Mouse (Mus musculus) kidney, embryonic 15.5 days (tissue): ENCODE results near the gene Fam186b. TPM values are rescaled to one million over a fixed set of nuclear protein-coding genes. Genes with fewer than 3 reads are reported as not detected.

Experiments
- ATAC-seq: fragments of 200-750 bp; cut with Nextera tagmentation; replicated peaks from 2 replicates; pipeline ENCODE4 v1.8.0; 2017; ENCODE audit warnings: moderate TSS enrichment; ENCODE audit not compliant: low FRiP score
- H3K27ac ChIP-seq: fragments of 300-500 bp; sonication (generic); 2 replicates; pipeline ENCODE4 v1.5.1; 2015; ENCODE audit warnings: mild to moderate bottlenecking, inconsistent platforms
- H3K27me3 ChIP-seq: fragments of 300-500 bp; sonication (generic); 2 replicates; pipeline ENCODE4 v1.6.1; 2015; ENCODE audit warnings: inconsistent platforms
- H3K36me3 ChIP-seq: fragments of 300-500 bp; sonication (generic); 2 replicates; pipeline ENCODE4 v1.6.1; 2015; ENCODE audit warnings: inconsistent platforms
- H3K4me1 ChIP-seq: fragments of 300-500 bp; sonication (generic); 2 replicates; pipeline ENCODE4 v1.6.1; 2015; ENCODE audit warnings: inconsistent platforms
- H3K4me2 ChIP-seq: fragments of 300-500 bp; sonication (generic); 2 replicates; pipeline ENCODE4 v1.6.1; 2015; ENCODE audit warnings: moderate library complexity, mild to moderate bottlenecking, inconsistent platforms
- H3K4me3 ChIP-seq: fragments of 300-500 bp; sonication (generic); replicated peaks from 2 replicates; pipeline ENCODE4 v1.5.1; 2015; ENCODE audit warnings: mild to moderate bottlenecking, inconsistent platforms
- H3K9ac ChIP-seq: fragments of 300-500 bp; sonication (generic); 2 replicates; pipeline ENCODE4 v1.6.1; 2015; ENCODE audit warnings: mild to moderate bottlenecking, inconsistent platforms
- H3K9me3 ChIP-seq: fragments of 300-500 bp; sonication (generic); replicated peaks from 2 replicates; pipeline ENCODE4 v1.6.1; 2016; ENCODE audit warnings: inconsistent platforms
- WGBS: fragments of 180-500 bp; shearing (Covaris S2); methylation state at CpG from one replicate; pipeline ENCODE4 v1.1.7; 2015; ENCODE audit warnings: mixed read lengths; 5-methylcytosine and 5-hydroxymethylcytosine counted together
- polyA plus RNA-seq: library from polyadenylated mRNA; unstranded; fragments of >200 nt; fragmentation: Nextera tagmentation; extraction: Ambion mirVana; gene quantifications from 2 replicates; pipeline ENCODE4 v1.2.1, GENCODE M21; 2015

The Fam186b gene
- polyA plus RNA-seq, 1 experiment from 2014 or later, result 0.43 TPM

DNA sequence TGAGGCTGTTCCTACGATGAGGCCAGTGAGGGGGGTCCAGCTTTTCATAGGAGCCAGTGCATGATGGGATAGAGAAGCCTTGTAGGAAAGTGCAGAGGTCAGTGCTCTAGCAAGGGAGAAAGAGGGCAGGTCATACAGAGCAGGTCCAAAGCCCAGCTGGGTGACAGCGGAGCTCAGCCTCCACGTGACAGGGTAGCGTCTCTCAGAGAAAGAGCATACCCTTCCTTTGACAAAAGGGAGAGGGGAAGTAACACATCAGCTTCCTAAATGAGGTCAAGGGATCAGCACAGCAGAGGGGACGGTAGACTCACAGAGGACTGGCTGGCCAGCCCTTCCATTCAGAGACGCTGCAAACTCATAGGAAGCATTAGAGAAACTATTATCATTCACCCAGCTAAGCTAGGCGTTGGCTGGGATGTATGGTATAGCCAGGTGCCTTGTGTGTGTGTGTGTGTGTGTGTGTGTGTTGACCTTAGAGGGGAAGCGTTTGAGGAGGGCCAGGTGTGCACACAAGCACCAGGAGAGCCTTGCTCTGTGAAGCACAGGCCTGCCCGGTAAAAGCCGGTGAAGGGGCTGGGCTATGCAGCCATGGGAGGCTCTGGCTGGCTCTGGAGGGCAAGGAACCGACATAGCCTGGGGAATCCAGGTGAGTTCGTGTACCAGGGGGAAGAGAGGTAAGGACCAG is 61.2 kb downstream of the Fam186b start:
- H3K9ac ChIP-seq, result no peak overlapping the region
- no peak for ATAC-seq
- H3K4me2 ChIP-seq, result no peak overlapping the region
- H3K4me3 ChIP-seq, result no peak overlapping the region
- H3K9me3 ChIP-seq, result no peaks in the 10 kb centered on the region
- H3K27ac ChIP-seq, result no peak overlapping the region
- H3K27me3 ChIP-seq, result peaks cover 41% of the 10 kb centered on the region
- 56% methylated on average over 12 of the region's 12 CpGs for WGBS
- peaks cover 10% of the 10 kb centered on the region; the same call in 1 of the 2 replicates for H3K4me1 ChIP-seq
- no peaks in the 10 kb centered on the region for H3K36me3 ChIP-seq

GRCm38 (mm10) chr15:99233719-99234118 is 62.0 kb downstream of the Fam186b start:
- no peaks in the 10 kb centered on the region for H3K9me3 ChIP-seq
- no peak overlapping the region for H3K27ac ChIP-seq
- H3K4me2 ChIP-seq, result no peak overlapping the region
- 46% methylated on average over 17 of the region's 17 CpGs for WGBS
- H3K27me3 ChIP-seq, result peaks cover 48% of the 10 kb centered on the region
- H3K4me3 ChIP-seq, result no peak overlapping the region
- peaks cover 12% of the 10 kb centered on the region; the same call in 1 of the 2 replicates for H3K4me1 ChIP-seq
- H3K36me3 ChIP-seq, result no peaks in the 10 kb centered on the region
- no peak overlapping the region for H3K9ac ChIP-seq
- no peak for ATAC-seq

GRCm38 (mm10) chr15:99231998-99232397 is 63.7 kb downstream of the Fam186b start:
- H3K27ac ChIP-seq, result no peak overlapping the region
- no peak overlapping the region for H3K9ac ChIP-seq
- WGBS, result 78% methylated on average over 10 of the region's 10 CpGs
- no peaks in the 10 kb centered on the region for H3K9me3 ChIP-seq
- H3K27me3 ChIP-seq, result peaks cover 65% of the 10 kb centered on the region
- H3K4me3 ChIP-seq, result no peak overlapping the region
- no peak for ATAC-seq
- no peak overlapping the region for H3K4me2 ChIP-seq
- no peaks in the 10 kb centered on the region for H3K36me3 ChIP-seq
- peaks cover 9% of the 10 kb centered on the region; the same call in 1 of the 2 replicates for H3K4me1 ChIP-seq

GRCm38 (mm10) chr15:99226090-99226489 is 69.6 kb downstream of the Fam186b start:
- ATAC-seq, result no peak
- 22% methylated on average over 14 of the region's 14 CpGs for WGBS
- H3K4me2 ChIP-seq, result peak overlapping the region; percentile 81; the same call in 1 of the 2 replicates
- no peak overlapping the region for H3K9ac ChIP-seq
- 0 out of 2 replicates have a peak overlapping the region, but pooled peaks have one; percentile 48 for H3K4me3 ChIP-seq
- H3K9me3 ChIP-seq, result no peaks in the 10 kb centered on the region
- peaks cover 97% of the 10 kb centered on the region for H3K27me3 ChIP-seq
- H3K36me3 ChIP-seq, result no peaks in the 10 kb centered on the region
- peaks cover 49% of the 10 kb centered on the region for H3K4me1 ChIP-seq
- no peak overlapping the region for H3K27ac ChIP-seq

DNA sequence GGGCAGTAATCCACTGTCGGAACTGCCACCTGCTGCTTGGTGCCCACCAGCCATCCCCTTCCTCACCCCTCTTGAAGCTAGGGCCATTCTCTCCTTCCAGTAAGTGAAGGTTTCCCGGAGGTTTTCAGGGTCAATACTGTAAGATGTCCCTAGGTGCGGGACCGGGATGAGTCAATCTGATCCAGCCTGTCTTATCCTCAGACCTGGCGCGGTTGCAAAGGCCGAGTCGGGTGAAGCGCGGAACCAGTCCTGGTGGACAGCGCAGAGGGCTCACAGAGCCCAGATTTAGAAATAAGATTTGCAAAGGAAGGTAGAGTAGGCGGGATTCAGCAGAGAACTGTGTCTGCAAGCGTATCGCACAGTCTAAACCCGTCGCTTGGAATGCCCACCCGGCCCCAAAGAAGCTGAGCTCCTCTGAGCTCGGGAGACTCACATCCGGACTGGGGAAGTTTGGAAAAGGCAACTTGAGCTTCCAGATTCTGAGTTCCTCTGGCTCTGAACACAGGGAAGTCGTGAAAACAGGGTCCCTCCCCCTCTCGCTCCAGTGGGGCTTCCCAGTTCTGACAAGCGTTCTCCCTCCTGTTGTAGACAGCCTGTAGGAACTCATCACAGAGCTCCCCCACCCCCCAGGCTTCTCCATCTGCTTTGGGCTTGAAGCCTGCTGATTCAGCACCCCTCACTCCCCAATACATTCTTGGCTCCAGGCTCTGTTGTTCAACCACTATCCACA is 70.4 kb downstream of the Fam186b start:
- Histone ChIP-seq H3K4me3 (peak overlapping the region; percentile 48), H3K9ac (no peak overlapping the region), H3K4me1 (peaks cover 51% of the 10 kb centered on the region), H3K9me3 (no peaks in the 10 kb centered on the region), H3K27me3 (peaks cover 100% of the 10 kb centered on the region), H3K27ac (no peak overlapping the region), H3K36me3 (no peaks in the 10 kb centered on the region), H3K4me2 (peak overlapping the region; percentile 81)
- under 1% methylated on average over 22 of the region's 22 CpGs for whole genome bisulfite sequencing
- ATAC-seq, result 0 out of 2 replicates have a peak, but pooled peaks have one; percentile 20

GRCm38 (mm10) chr15:99224208-99224911 is 71.3 kb downstream of the Fam186b start, which contains the start of gene Kcnh3:
Gene Kcnh3 (plus strand): TSS chr15:99224861.
- no peaks in the 10 kb centered on the region for H3K9me3 ChIP-seq
- H3K27ac ChIP-seq, result no peak within 1 kb of the TSS
- peak within 1 kb of the TSS; percentile 81 for H3K4me2 ChIP-seq
- peaks cover 51% of the 10 kb centered on the region for H3K4me1 ChIP-seq
- WGBS, result 1% methylated on average over 52 of the region's 66 CpGs
- peaks cover 100% of the 10 kb centered on the region for H3K27me3 ChIP-seq
- peak within 1 kb of the TSS; percentile 48 for H3K4me3 ChIP-seq
- ATAC-seq, result peak; percentile 33
- no peaks in the 10 kb centered on the region for H3K36me3 ChIP-seq
- peak within 1 kb of the TSS; percentile 33; the same call in 1 of the 2 replicates for H3K9ac ChIP-seq

GRCm38 (mm10) chr15:99223585-99224207 is 72.0 kb downstream of the Fam186b start:
- H3K9ac ChIP-seq, result peak overlapping the region; percentile 33; the same call in 1 of the 2 replicates
- no peak; the same call in 1 of the 2 replicates for ATAC-seq

DNA sequence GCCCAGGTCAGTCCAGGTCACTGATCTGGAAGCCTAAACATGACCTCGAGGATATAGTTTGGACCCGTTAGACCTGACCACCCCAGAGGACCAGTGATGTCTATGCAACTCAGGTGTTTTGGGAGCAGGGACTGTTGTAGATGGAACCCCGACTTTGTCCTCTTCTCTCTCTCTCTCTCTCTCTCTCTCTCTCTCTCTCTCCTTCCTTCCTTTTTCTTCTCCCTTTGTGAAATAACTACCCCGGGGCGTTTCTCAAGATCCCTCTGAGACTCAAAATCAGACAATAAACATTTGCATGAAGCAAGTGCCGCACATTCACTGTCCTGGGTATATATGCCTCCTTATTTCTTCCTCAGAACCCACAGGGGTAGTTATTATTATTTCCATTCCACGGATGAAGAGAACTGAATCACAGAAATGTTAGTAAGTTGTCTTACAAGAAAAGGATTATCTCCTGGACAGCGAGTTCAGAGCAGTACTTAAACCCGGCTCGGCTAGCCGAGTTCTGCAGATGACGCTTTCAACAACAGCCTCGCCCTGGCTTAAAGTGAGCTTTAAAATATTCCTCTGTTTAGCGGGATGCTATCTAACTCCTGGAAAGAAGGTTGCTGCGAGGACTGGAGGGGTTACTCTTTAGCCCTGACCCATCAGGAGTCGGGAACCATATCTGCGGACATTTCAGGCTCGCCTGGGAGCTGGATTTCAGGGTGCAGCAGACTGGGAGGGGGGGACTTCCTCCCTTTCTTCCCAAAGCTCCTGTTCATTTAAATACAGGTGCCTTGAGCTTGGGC is 72.7 kb downstream of the Fam186b start:
- H3K9ac ChIP-seq, result no peak overlapping the region
- WGBS, result 5% methylated on average over 18 of the region's 18 CpGs
- peaks cover 49% of the 10 kb centered on the region for H3K4me1 ChIP-seq
- peak overlapping the region; percentile 48 for H3K4me3 ChIP-seq
- peaks cover 94% of the 10 kb centered on the region for H3K27me3 ChIP-seq
- no peaks in the 10 kb centered on the region for H3K9me3 ChIP-seq
- ATAC-seq, result no peak
- no peak overlapping the region for H3K27ac ChIP-seq
- no peaks in the 10 kb centered on the region for H3K36me3 ChIP-seq
- peak overlapping the region; percentile 81 for H3K4me2 ChIP-seq

More at GRCm38 (mm10) chr15:99223585-99224207, 72.0 kb downstream of the Fam186b start:
- Histone ChIP-seq H3K4me1 (peaks cover 49% of the 10 kb centered on the region), H3K9me3 (no peaks in the 10 kb centered on the region), H3K4me3 (peak overlapping the region; percentile 48), H3K27ac (no peak overlapping the region), H3K36me3 (no peaks in the 10 kb centered on the region), H3K27me3 (peaks cover 96% of the 10 kb centered on the region), H3K4me2 (peak overlapping the region; percentile 81)
- WGBS, result under 1% methylated on average over 46 of the region's 46 CpGs

GRCm38 (mm10) chr15:99221315-99221952 is 74.3 kb downstream of the Fam186b start:
- Histone ChIP-seq H3K4me2 (peak overlapping the region; percentile 15; the same call in 1 of the 2 replicates), H3K27me3 (peaks cover 78% of the 10 kb centered on the region), H3K9ac (no peak overlapping the region), H3K36me3 (no peaks in the 10 kb centered on the region), H3K4me1 (peaks cover 49% of the 10 kb centered on the region), H3K27ac (no peak overlapping the region), H3K9me3 (no peaks in the 10 kb centered on the region), H3K4me3 (no peak overlapping the region)
- 4% methylated on average over 8 of the region's 8 CpGs for WGBS
- no peak for ATAC-seq
